Mouse (Mus musculus): ENCODE measurements around the gene Map4k2. TPM values are rescaled to one million over a fixed set of nuclear protein-coding genes. Genes with fewer than 3 reads are reported as not detected.
A peak's percentile ranks its signal among the peaks of the same experiment; 100 is the strongest.

Map4k2 gene
- polyA plus RNA-seq, 1 experiment from 2014 or later, result 15.0 TPM

DNA sequence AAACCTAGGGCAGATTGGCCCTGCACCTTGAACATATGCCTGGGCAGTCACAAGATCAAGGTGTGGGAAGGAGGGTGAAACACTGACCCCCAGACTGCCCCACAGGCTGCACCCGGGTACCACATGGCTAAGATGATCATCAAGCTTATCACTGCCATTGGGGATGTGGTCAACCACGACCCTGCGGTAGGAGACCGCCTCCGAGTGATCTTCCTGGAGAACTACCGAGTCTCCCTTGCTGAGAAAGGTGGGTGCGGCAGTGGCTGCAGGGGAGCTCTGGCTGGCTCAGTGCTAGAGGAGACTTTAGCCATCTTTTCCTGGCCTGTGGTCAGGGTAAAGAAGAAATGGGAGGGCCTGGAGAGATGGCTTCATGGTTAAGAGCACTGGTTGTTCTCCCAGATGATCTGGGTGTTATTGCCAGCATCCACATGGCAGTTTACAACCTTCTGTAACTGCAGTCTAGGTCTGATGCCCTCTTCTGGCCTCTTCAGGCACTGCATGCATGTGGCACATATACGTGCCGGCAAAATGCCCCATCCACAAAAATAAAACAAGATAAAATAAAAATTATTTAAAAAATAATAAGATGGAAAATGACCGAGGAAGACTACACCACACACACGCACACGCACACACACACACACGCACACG is 51.9 kb downstream of the Map4k2 start:
- Histone ChIP-seq H3K4me1 (peaks cover 23% of the 10 kb centered on the region), H3K36me3 (peaks cover 74% of the 10 kb centered on the region), H3K9me3 (no peaks in the 10 kb centered on the region), H3K27me3 (ENCODE audit: insufficient read depth, poor library complexity, severe bottlenecking) (peaks cover 21% of the 10 kb centered on the region; the same call in 1 of the 2 replicates), H3K4me3 (no peak overlapping the region), H3K27ac (no peak overlapping the region)
- DNase-seq (ENCODE audit: low spot score), result no peak
- 86% methylated on average over 14 of the region's 14 CpGs for WGBS

DNA sequence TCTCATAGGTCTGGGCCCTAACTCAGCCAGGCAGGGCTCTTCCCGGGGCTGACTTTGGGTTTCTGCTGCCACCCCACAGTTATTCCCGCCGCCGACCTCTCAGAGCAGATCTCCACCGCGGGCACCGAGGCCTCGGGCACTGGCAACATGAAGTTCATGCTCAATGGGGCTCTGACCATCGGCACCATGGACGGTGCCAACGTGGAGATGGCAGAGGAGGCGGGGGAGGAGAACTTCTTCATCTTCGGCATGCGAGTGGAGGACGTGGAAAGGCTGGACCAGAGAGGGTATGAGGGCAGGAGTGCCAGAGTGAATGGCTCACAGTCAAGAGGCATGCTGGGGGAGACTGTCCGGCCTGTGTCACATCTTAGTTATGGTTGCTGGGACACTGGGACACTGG is 52.7 kb downstream of the Map4k2 start:
- Histone ChIP-seq H3K9me3 (no peaks in the 10 kb centered on the region), H3K4me3 (no peak overlapping the region), H3K27me3 (ENCODE audit: insufficient read depth, poor library complexity, severe bottlenecking) (peaks cover 14% of the 10 kb centered on the region; the same call in 1 of the 2 replicates), H3K27ac (no peak overlapping the region), H3K4me1 (peaks cover 27% of the 10 kb centered on the region), H3K36me3 (peaks cover 67% of the 10 kb centered on the region)
- 87% methylated on average over 16 of the region's 16 CpGs for WGBS
- DNase-seq (ENCODE audit: low spot score), result no peak

DNA sequence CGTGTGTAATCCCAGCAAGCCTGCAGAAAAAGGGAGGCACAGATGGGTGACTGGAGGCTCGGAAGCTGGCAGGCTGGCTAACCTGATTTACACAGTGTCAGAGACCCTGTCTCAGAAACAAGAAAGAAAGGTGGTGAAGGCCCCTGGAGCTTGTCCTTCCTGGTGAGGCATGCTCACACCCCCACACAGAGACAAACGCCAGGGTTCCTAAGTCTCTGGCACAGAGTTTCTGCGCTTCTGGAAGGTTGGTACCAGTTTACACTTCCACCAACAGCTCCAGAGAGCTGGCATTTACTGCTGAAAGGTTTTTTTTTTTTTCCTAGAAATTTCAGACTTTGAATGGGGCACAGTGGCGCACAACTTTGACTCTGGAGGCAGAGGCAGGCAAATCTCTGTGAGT is 55.3 kb downstream of the Map4k2 start:
- Histone ChIP-seq H3K4me1 (peaks cover 36% of the 10 kb centered on the region), H3K27ac (no peak overlapping the region), H3K27me3 (ENCODE audit: insufficient read depth, poor library complexity, severe bottlenecking) (peaks cover 19% of the 10 kb centered on the region), H3K9me3 (no peaks in the 10 kb centered on the region), H3K4me3 (no peak overlapping the region), H3K36me3 (peaks cover 41% of the 10 kb centered on the region)
- no peak for DNase-seq (ENCODE audit: low spot score)
- WGBS, result 92% methylated on average over 5 of the region's 5 CpGs

- H3K4me1 ChIP-seq, result peaks cover 50% of the 10 kb centered on the region
- 82% methylated on average over 22 of the region's 22 CpGs for WGBS
Observed at GRCm38 (mm10) chr19:6397582-6398249, 56.8 kb downstream of the Map4k2 start.

GRCm38 (mm10) chr19:6398447-6399284 is 57.7 kb downstream of the Map4k2 start:
- Histone ChIP-seq H3K36me3 (peaks cover 18% of the 10 kb centered on the region), H3K4me1 (peaks cover 59% of the 10 kb centered on the region), H3K9me3 (no peaks in the 10 kb centered on the region), H3K27me3 (ENCODE audit: insufficient read depth, poor library complexity, severe bottlenecking) (peaks cover 41% of the 10 kb centered on the region), H3K4me3 (peak overlapping the region; percentile 78), H3K27ac (peak overlapping the region; percentile 90)
- DNase-seq (ENCODE audit: low spot score), result peak; percentile 90
- WGBS, result under 1% methylated on average over 39 of the region's 39 CpGs

More at GRCm38 (mm10) chr19:6397582-6398249, 56.8 kb downstream of the Map4k2 start:
- no peaks in the 10 kb centered on the region for H3K9me3 ChIP-seq
- peaks cover 27% of the 10 kb centered on the region for H3K36me3 ChIP-seq
- DNase-seq (ENCODE audit: low spot score), result no peak
- H3K27ac ChIP-seq, result no peak overlapping the region
- peak overlapping the region; percentile 78 for H3K4me3 ChIP-seq
- H3K27me3 ChIP-seq (ENCODE audit: insufficient read depth, poor library complexity, severe bottlenecking), result peaks cover 33% of the 10 kb centered on the region

- Histone ChIP-seq H3K9me3 (no peaks in the 10 kb centered on the region), H3K27ac (peak within 1 kb of the TSS; percentile 90), H3K4me1 (peaks cover 62% of the 10 kb centered on the region), H3K36me3 (peaks cover 13% of the 10 kb centered on the region), H3K4me3 (peak within 1 kb of the TSS; percentile 78), H3K27me3 (ENCODE audit: insufficient read depth, poor library complexity, severe bottlenecking) (peaks cover 41% of the 10 kb centered on the region)
- DNase-seq (ENCODE audit: low spot score), result no peak
- 1% methylated on average over 78 of the region's 87 CpGs for WGBS
Observed at GRCm38 (mm10) chr19:6399285-6400095, 58.6 kb downstream of the Map4k2 start, which contains the start of gene Rasgrp2. Rasgrp2 (plus strand) TSS chr19:6399340.

DNA sequence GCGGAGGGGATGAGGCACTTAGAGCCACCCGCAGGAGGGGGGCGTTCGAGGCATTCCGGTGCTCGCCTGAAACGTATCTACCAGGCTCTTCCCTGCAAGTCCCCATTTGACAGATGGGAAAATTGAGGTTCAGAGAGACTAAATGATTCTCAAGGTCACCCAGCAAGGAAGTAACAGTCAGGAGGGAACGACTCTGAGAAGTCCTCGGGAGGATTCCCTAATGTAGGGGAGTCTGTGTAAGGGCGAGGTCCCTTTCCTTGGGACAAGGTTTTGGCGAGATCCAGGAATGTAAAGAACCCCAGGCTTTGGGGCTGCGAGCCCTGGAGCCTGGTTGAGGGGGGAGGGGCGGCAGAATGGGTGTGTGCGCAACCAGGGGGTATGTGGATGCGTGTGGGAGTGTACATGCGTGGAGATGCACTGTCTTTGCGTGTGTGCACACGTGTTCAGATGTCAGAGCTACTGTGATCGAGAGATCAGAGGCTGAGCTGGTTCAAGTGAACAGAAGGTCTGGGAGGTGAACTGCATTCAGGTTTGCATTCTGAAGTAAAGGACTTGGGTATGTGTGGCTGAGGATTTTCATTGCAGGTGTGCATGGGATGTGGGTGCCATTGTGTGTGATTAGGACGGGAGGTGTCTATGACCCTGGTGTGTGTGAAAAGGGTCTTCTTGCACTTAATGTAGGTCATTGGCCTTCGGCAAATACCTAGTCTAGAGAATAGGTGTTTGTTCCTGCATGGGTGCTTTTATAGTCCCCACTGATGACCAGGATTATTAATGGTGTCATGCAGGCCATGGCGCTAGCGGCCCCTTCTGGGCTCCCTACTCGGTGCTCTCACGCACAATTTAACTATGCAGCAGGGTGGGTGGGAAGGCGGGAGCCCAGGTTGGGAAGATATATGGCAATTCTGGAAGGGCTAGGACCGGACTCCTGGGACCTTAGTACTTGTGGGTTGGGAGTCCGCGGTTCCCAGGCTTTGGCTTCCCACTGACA is 59.5 kb downstream of the Map4k2 start:
- H3K27me3 ChIP-seq (ENCODE audit: insufficient read depth, poor library complexity, severe bottlenecking), result peaks cover 41% of the 10 kb centered on the region
- H3K4me3 ChIP-seq, result peak overlapping the region; percentile 78
- no peaks in the 10 kb centered on the region for H3K9me3 ChIP-seq
- DNase-seq (ENCODE audit: low spot score), result no peak
- peak overlapping the region; percentile 90 for H3K27ac ChIP-seq
- 3% methylated on average over 29 of the region's 29 CpGs for WGBS
- peaks cover 11% of the 10 kb centered on the region for H3K36me3 ChIP-seq
- peaks cover 62% of the 10 kb centered on the region for H3K4me1 ChIP-seq

DNA sequence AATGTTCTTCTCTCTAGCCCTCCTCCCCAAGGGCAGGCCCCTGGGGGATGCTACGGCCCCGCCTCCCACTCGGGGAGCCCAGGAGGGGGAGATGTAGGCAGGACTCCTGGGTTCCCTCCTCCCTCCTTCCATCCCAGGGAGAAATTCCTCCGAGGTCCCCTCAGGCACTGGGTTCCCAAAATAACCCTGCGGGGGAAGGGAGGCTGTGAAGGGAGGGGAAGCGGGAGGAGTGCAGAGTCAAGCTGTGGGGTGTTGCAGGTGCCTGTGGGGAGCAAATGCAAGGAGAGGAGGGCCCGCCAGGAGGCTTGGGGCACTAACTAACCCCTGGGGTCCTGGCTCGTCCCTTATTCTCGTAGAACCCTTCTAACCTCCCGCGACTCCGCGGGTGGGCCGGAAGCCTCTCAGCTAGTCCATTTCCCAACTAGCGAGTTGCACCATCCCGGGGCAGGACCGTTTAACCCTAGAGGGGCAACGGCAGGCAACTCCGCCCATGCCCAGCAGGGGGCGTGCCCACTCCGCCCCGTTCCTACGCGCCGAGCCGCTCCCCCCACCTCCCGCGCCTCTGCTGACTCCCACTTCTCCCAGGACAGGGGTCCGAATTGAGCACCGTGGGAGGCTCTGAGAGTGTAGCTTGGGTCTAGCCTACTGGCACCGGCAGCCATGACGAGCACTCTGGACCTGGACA is 60.3 kb downstream of the Map4k2 start:
- Histone ChIP-seq H3K4me3 (peak overlapping the region; percentile 78), H3K9me3 (no peaks in the 10 kb centered on the region), H3K4me1 (peaks cover 62% of the 10 kb centered on the region), H3K27ac (peak overlapping the region; percentile 63), H3K27me3 (ENCODE audit: insufficient read depth, poor library complexity, severe bottlenecking) (peaks cover 41% of the 10 kb centered on the region), H3K36me3 (peaks cover 6% of the 10 kb centered on the region)
- under 1% methylated on average over 32 of the region's 32 CpGs for WGBS
- DNase-seq (ENCODE audit: low spot score), result peak; percentile 86

- peaks cover 4% of the 10 kb centered on the region for H3K36me3 ChIP-seq
- DNase-seq (ENCODE audit: low spot score), result no peak
- H3K9me3 ChIP-seq, result no peaks in the 10 kb centered on the region
- WGBS, result 4% methylated on average over 9 of the region's 9 CpGs
- peaks cover 62% of the 10 kb centered on the region for H3K4me1 ChIP-seq
- H3K4me3 ChIP-seq, result peak overlapping the region; percentile 78
- peaks cover 41% of the 10 kb centered on the region for H3K27me3 ChIP-seq (ENCODE audit: insufficient read depth, poor library complexity, severe bottlenecking)
- H3K27ac ChIP-seq, result peak overlapping the region; percentile 63; the same call in 1 of the 2 replicates
Observed at GRCm38 (mm10) chr19:6401951-6402350, 61.0 kb downstream of the Map4k2 start.

- Histone ChIP-seq H3K4me3 (no peak overlapping the region), H3K9me3 (no peaks in the 10 kb centered on the region), H3K4me1 (peaks cover 50% of the 10 kb centered on the region), H3K27ac (no peak overlapping the region), H3K36me3 (no peaks in the 10 kb centered on the region; the same call in 1 of the 2 replicates), H3K27me3 (ENCODE audit: insufficient read depth, poor library complexity, severe bottlenecking) (peaks cover 37% of the 10 kb centered on the region)
- DNase-seq (ENCODE audit: low spot score), result no peak
- WGBS, result 77% methylated on average over 10 of the region's 10 CpGs
Observed at GRCm38 (mm10) chr19:6403869-6404268, 62.9 kb downstream of the Map4k2 start.
